Mouse (Mus musculus): ENCODE data around the gene Prkcg.

DNA sequence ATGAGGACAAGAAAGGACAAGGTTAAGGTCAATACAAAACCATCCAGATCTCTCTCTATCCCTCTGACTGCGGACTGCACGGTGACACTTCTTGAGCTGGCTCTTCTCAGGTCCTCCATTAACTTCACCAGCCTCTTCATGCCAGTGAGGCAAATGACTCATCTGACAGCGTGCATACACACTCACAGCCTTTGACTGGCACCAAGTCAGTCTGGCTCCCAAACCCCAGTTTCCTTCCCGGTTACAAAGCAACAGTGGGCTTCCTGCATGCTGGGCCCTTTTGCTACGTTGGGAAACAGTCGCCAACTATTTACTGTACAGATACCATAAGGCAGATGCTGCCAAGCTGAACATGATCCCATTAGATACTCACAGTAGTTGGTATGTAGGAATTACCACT is 80.2 kb downstream of the Prkcg start:
- TF ChIP-seq CTCF (IDR thresholded peaks at IDR 0.05; ENCODE audit: borderline replicate concordance, extremely low read depth, insufficient read depth, insufficient read length), result no peak
- TF ChIP-seq POLR2A (IDR thresholded peaks at IDR 0.05; ENCODE audit: borderline replicate concordance, extremely low read depth, insufficient read depth, insufficient read length, poor library complexity, severe bottlenecking), result no peak
